Mouse (Mus musculus) mouse trophoblast stem cell (cell line): ENCODE data around the gene Stard7.

Experiments
- in situ Hi-C, 2 experiments: fragments of 300-500 bp; cut with MseI, MboI; formaldehyde crosslinking; loops; 2 replicates in 1 of 2; 3 replicates in 1 of 2; pipeline ENCODE4 v1.15.1; 2025

Gene Stard7

DNA sequence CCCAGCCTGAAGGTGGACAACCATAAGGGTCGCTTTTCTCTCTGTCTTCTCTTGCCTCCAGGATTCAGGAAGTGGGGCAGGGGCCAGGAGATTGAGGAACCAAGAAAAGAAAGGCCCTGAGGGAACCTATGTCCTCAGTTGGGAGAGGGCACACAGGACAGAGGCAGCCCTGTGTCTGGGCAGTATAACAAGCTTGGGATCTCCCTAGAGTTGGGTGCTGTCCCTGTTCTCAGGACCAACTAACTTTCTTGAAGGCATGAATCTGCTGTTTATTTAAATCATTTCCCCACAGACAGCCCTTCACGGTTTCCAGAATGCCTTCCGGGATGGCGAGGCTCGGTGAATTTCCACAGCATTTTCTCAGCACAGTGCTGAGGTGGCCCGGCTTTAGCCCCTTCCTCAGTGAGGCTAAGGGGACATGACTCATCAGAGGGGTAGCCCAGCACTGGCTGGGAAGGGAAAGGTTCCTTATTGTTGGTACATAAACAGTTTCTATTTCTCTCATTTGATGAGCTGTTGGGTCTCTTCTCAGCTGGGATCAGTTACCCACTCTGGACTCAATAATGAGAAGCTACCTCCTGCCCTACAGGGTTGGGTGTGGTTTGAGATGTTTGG lies 52.8 kb downstream of the Stard7 start:
- in situ Hi-C loops: no loop called here

DNA sequence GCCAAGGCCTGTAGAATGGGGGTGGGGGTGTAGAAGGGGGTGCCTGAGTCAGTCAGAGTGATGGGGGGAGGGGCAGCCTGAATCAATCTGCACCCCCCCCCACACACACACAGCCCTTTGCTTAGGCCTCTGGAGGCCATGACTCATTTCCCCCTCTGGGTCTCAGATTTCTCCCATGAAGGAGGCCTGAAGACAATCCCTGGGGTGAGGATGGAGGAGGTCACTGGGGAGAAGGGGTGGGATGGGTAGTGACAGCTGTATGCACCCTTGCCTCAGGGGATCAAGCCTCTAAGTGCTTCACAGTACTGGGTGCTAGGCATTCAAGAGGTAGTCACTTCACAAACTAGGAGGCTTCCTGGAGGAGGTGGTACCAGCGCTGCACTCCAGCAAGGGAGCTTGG lies 53.6 kb downstream of the Stard7 start:
- in situ Hi-C loops: no loop called here

DNA sequence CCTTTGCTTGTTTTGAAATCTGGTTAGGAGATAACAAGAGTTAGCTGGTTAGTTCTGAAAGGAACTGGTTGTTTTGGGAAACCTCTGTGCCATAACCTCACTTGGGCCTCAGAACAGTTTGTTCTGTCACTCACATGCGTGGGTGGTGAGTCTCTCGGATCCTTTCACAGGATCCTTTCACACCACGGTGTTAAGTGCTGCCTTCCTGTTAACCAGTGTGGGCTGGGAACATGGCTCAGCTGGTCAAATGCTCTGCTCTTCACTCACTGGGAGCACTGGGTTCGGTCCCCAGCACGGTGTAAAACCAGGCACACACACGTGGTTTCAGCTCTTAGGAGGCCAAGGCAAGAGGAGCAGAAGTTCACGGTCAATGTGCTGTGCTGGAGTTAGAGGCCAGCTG lies 54.4 kb downstream of the Stard7 start:
- in situ Hi-C loops: no loop called here

DNA sequence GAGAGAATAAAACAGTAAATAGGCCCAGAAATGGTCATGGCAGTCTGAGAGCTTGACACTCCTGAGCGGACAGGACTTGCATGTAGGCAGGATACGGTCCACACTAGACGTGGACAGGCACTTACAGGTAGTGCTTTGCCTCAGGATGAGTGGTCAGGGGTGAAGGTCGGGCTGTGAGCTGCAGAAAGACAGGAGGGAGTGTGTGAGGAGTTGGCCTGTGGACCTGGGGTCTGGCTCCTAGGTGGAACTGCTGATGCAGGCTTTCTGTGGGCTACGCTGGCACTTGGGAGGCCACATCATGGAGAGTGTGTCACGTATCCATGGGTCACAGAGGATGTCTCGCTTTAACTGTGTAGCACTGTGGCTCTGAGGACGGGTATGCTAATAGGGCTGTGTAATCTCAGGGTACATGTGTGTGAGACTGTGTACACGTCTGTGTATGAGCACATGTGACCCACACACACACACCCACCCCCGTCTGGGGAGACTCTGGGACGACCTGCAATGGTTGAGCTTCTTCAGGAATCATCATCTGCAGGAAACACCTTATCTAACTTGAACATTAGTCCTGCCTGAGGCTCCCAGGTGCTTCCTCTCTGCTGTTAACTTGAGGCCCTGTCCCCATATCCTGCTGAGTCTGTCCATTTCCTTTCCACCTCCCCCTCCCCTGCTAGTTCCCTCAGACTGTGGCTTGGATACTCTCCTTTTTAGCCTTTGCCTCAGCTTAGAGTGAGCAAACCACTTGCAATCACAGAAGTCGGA lies 58.3 kb downstream of the Stard7 start:
- in situ Hi-C loops: no loop called here

DNA sequence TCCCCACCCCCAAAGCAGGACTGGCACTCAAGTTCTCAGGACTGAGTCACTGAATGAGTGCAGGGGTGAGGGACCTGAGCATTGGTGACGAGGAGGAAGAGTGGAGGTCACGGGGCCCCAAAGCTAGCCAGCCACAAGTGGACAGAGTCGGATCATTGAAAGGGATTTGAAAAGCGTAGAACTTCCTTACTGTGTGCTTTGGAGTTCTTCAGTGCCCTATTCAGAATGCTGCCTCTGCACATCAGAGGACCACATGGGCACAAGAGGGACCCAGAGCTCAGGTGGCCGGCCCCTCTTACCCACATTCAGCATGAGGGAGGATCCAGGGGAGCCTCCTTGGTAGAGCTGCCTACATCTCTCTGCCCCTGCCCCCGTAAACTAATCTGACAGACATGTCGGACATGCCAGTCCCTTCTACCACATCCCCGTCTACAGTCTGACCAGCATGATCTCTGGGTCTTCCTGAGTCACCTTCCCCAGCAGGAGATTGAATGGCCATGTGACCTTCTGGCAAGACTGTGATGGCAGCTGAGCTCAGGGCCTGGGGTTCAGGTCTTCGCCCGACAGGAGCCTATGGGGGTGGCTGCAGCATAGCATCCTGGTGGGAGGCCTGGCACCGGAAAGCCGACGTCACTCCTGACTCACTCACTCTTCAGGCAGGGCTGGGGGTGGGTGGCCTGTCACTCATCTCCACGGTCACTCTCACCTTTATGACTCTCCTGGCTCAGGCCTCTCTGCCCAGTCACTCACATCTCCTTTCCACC lies 63.0 kb downstream of the Stard7 start:
- in situ Hi-C loops: no loop called here

DNA sequence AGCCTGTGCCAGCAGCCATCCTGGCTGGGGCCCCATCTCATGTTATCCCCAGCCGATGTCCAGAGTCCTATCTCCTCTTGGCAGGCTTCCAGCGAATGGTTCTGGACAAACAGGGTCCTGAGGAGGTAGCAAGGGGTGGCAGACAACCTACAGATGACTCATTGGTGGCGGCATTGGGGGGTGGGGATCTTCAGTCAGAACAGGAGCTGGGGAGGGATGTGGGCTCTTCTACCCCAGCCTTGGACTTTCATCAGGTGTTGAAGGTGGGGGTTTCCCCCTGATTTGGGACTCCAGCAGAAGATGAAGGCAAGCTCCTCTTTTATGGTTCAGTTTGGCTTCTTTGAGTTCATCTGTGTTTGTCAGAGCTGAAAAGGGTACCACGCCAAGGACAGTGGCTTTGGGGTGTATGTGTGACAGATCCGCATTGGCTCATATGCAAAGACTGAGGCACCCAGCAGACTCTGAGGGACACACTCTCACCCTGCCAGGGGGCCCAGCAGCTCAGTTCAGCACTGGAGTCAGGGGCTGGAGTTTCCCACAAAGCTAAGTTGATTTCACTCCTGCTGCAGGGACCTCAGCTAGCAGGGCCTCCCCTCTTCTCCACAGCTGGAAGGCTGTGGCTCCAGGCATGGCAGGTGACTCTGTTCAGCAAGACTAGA lies 64.1 kb downstream of the Stard7 start:
- in situ Hi-C loops: no loop called here

DNA sequence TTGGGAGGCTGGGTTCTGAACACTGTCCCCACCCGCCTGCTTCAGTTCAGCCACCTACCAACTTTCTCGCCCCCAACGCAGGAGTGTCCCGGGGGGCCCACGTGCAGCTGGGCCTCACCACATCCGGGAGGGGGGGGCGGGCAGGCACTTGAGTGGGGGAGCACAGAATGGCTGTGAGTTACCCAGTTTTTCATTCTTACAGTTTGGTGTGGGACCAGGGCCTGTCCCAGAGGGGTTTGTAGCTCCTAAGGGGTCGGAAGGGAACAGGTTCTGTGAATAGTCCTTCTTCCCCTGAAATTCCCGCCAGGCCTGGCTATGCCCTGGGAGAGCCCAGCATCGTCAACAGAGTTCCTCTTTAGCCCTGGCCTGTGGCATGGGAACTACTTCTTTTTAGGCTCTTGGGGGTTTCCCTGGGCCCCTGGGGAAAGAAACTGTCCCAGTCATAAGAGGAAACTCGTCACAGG lies 65.1 kb downstream of the Stard7 start:
- in situ Hi-C loops: no loop called here

DNA sequence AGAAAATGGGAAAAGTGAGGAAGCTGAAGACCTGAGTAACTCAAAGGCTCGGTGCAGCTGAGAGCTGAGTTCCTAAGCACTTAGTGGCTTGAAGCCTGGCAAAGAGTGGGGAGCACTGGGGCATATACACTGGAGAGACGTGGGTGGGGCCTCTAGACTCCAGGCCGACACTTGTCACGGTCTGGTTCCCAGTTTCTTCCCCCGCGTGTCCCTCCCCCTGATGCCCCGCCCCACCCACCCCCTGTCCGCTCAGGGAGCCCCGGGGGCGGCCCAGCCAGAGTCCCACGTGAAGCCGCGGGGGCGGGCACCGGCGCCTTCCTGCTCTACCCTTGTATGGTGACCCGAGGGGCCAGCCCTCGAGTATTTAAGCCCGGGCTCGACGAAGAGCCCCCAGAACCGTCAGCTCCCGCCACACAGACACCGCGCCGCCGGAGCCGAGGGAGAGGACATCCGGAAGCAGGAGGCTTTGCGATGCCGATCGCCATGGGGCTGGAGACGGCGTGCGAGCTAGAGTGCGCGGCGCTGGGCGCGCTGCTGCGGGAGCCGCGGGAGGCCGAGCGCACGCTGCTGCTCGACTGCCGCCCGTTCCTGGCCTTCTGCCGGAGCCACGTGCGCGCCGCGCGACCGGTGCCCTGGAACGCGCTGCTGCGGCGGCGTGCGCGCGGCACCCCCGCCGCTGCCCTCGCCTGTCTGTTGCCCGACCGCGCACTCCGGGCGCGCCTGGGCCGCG lies 65.9 kb downstream of the Stard7 start, which contains the start of gene Dusp2:
Gene Dusp2, plus strand, starts transcription at position 393 of the 730 bp plus-strand sequence.
- in situ Hi-C loops: no loop called here

DNA sequence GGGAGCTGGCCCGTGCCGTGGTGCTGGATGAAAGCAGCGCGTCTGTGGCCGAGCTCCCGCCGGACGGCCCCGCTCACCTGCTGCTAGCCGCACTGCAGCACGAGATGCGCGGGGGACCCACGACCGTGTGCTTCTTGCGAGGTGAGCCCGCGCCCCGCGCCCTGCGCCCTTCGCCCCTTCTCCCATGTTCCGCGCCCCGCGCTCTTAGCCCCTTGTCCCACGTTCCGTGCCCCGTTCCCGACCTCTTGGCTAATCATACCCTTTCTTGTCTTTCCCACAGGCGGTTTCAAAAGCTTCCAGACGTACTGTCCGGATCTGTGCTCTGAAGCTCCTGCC lies 66.4 kb downstream of the Stard7 start:
- in situ Hi-C loops: no loop called here

DNA sequence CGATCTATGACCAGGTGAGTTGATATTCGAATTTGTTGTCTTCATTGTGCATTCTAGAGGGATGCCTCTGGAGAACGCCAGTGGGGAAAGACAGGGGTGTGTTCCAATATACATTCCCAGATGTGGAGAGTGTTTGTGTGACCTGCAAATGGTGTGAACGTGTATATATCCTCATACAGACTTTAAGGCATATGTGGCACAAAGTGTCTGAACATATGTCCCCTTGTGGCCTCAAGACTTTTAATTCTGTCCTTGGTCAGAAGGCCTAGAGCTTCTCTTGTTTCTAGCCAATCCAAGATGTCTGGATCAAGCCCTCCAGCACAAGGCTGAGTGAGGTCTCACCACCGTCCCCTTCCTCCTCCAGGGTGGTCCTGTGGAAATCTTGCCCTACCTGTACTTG lies 66.9 kb downstream of the Stard7 start:
- in situ Hi-C loops: no loop called here

DNA sequence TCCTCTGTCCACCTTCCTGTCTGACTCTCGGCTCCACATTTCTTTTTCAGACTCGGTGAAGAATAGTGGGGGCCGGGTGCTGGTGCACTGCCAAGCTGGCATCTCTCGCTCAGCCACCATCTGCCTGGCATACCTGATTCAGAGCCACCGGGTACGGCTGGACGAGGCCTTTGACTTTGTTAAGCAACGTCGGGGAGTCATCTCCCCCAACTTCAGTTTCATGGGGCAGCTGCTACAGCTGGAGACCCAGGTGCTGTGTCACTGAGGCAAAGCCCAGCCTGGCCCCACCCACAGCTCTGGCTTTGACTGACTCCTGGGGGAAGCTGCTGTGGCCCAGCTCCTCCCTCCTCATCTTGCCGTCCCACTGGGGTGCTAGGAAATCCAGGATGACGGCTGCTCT lies 67.5 kb downstream of the Stard7 start:
- in situ Hi-C loops: no loop called here

DNA sequence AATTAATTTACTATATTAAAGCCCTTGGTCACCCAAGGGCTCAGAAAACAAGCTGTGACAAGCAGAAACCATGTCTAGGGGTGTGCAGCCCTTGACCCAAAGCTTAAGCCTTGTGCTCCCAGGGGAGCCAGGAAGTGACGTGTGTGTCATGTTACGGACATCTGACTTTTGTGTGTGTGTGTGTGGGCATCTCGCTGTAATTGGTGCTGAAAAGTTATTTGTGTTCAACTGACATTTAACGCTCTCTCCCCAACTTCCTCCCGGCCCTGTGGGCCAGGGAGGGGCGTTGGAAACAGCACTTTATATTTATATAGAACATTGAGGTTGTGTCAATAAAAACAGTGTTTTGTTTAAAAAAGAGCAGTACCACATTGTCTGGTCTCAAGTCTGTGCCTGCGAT lies 68.0 kb downstream of the Stard7 start:
- in situ Hi-C loops: no loop called here

DNA sequence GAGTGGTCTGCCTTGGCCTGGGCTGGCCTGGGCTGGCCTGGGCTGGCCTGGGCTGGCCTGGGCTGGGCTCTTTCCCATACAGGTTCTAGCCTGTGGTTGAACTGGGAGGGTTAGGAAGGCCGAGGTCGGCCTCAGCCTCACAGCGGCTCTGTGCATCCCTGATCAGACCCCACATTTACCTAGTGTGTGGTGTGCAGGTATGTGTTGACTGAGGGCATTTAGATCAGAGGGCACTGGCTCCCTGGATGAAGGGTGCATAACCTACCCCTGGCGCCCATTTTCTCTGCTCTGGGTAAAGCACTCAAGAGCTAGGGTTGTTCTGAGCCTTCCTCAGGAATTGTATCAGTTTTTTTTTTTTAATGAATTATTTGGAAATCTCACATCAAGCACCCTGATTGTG lies 68.4 kb downstream of the Stard7 start, which contains the start of gene Astl:
Gene Astl, plus strand, starts transcription at position 224 of the 400 bp plus-strand sequence.
- in situ Hi-C loops: no loop called here

DNA sequence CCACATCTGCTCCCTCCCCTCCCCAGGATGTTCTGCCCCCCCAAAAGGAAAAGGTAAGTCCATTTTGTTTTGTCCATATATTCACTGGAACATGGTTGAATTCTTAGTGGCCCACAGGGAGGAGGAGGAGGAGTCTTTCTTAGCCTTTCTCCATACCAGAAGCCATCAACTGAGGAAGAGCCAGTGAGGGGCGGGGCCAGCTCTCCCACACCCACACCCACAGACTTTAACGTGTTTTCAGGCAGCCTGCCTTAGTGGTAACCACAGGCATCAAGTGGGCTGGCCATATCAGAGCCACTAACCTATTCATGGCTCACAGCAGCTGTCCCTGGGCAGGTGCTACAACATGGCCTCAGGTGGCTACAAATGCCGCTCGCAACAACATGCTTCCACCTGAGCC lies 68.8 kb downstream of the Stard7 start:
- in situ Hi-C loops: no loop called here

DNA sequence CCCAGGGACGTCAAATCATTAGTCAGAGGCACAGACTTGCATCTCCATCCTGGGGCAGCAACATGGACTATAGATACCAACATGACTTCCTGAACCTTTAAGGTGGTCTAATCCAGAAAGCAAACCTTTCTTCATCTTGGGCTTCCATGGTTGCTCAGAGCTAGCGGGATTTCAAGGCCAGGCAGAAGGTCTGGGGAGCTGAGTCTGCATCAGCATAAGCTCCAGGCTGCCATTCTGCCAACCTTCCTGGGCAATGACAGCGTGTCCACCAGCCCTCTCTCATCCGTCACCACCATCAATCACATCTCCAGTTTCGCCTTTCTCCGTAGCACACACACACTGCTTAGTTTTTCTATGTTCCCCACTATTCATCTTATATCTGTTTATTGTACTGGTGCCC lies 69.2 kb downstream of the Stard7 start:
- in situ Hi-C loops: no loop called here

DNA sequence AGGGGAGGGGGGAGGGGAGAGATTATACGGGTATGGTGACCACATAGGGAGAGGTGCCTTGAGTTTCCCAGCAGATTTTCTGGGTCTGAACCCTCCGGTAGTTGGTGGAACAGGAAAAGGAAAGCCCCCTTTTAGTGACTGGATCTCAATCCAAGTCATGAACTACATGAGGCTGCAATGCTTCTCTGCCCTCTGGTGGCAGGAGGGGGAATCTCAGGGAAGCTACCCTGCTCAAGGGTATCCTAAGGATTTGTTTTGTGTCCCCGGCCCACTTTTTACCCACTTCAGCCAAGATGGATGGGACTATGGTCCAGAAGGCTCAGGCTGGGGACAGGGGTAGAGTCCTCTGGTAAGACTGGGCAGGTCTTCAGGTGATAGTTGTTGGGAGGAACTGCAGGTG lies 71.1 kb downstream of the Stard7 start:
- in situ Hi-C loops: loop anchor here (5.0 kb wide), 1 partner anchor 34 kb away; no protein-coding TSS in a partner anchor

DNA sequence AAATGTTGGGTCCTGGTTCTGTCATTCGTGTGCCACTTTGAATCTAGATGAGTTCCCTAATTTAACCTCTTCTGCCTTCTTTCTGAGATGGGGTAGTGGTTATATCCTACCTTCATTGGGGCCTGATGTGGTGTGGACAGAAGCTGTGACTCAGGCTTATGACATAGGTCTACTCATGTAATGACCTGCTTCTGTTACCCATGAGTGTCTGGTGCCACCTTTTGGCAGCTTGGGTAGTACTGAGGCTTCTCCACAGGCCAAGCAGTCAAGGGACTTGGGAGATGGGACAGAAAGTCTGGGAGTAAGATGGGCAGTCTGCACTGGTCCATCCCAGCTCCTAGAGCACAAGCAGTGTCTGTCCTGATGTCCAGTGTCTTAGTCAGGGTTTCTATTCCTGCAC lies 76.3 kb downstream of the Stard7 start:
- in situ Hi-C loops: no loop called here

DNA sequence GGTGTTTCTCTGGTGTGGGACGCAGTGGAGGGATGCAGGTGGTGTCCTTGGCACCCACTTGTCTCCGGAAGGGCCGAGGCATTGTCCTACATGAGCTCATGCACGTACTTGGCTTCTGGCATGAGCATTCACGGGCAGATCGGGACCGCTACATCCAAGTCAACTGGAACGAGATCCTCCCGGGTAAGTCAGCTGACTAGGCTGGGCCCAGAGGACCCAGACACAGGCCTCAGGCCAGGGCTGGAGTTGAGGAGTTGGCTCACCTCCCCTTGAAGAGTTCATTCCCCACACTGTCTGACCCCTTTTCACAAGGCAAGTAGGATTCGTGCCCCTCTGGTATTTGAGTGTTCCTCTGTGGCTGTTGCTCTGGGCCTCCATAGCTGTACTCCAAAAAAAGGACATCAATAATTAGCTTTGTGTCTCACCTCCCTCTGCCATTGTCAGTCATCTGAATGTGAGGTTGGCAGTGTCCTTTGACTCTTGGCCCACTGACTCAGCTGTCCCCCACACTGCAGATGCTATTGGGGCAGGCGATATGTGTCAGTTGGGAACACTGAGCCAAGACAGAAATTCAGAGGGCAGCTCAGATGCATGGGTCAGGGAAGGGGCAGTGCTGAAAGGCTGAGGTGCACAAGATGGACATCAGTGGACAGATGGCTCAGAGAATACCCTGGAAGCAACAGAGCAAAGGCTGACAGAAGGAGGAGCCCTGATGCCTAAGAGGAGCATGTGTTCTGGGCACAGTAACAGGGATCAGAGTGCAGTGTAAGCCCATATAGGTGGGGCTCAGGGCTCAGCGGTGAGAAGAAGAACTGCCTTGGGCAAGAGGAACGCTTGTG lies 77.3 kb downstream of the Stard7 start:
- in situ Hi-C loops: no loop called here
